Mouse (Mus musculus) neural tube, embryonic 13.5 days (tissue): ENCODE measurements around the gene Ptbp1. TPM values are rescaled to one million over a fixed set of nuclear protein-coding genes. Genes with fewer than 3 reads are reported as not detected.
"Not testable (repeated sequence)": the region's sequence is repeated elsewhere in the genome, so short reads cannot be mapped to it uniquely, and the experiment has no call there.

Experiments used
- ATAC-seq: fragments of 200-750 bp; cut with Nextera tagmentation; 2 replicates; pipeline ENCODE4 v1.8.0; 2017; ENCODE audit warnings: low read depth, mild to moderate bottlenecking, moderate TSS enrichment, moderate library complexity
- H3K27ac ChIP-seq: fragments of 300-500 bp; sonication (generic); replicated peaks from 2 replicates; pipeline ENCODE4 v1.5.1; 2015; ENCODE audit warnings: moderate library complexity, mild to moderate bottlenecking, inconsistent platforms
- H3K27me3 ChIP-seq: fragments of 300-500 bp; sonication (generic); 2 replicates; pipeline ENCODE4 v1.6.1; 2015; ENCODE audit warnings: mild to moderate bottlenecking, inconsistent platforms
- H3K36me3 ChIP-seq: fragments of 300-500 bp; sonication (generic); 2 replicates; pipeline ENCODE4 v1.6.1; 2015; ENCODE audit warnings: mild to moderate bottlenecking, inconsistent platforms
- H3K4me1 ChIP-seq: fragments of 300-500 bp; sonication (generic); replicated peaks from 2 replicates; pipeline ENCODE4 v1.6.1; 2015; ENCODE audit warnings: inconsistent platforms
- H3K4me2 ChIP-seq: fragments of 300-500 bp; sonication (generic); 2 replicates; pipeline ENCODE4 v1.6.1; 2015; ENCODE audit warnings: inconsistent platforms, mild to moderate bottlenecking, moderate library complexity
- H3K4me3 ChIP-seq: fragments of 300-500 bp; sonication (generic); 2 replicates; pipeline ENCODE4 v1.5.1; 2015; ENCODE audit warnings: mild to moderate bottlenecking, inconsistent platforms
- H3K9ac ChIP-seq: fragments of 300-500 bp; sonication (generic); 2 replicates; pipeline ENCODE4 v1.6.1; 2015; ENCODE audit warnings: moderate library complexity, mild to moderate bottlenecking, inconsistent platforms
- H3K9me3 ChIP-seq: fragments of 300-500 bp; sonication (generic); 2 replicates; pipeline ENCODE4 v1.6.1; 2016; ENCODE audit warnings: inconsistent platforms
- WGBS: fragments of 180-500 bp; shearing (Covaris S2); methylation state at CpG from one replicate; pipeline ENCODE4 v1.1.7; 2015; 5-methylcytosine and 5-hydroxymethylcytosine counted together
- polyA plus RNA-seq: library from polyadenylated mRNA; unstranded; fragments of >200 nt; fragmentation: Nextera tagmentation; extraction: Ambion mirVana; gene quantifications from 2 replicates; pipeline ENCODE4 v1.2.1, GENCODE M21; 2015

The Ptbp1 gene
- polyA plus RNA-seq, 1 experiment from 2014 or later = 87.9 TPM

- 43% methylated on average over 22 of the region's 22 CpGs for WGBS
Observed at GRCm38 (mm10) chr10:79892451-79893118, 38.4 kb downstream of the Ptbp1 start.

GRCm38 (mm10) chr10:79896306-79896705, 42.1 kb downstream of the Ptbp1 start:
- Histone ChIP-seq H3K9me3 (no peaks in the 10 kb centered on the region), H3K27me3 (peaks cover 9% of the 10 kb centered on the region), H3K36me3 (peaks cover 58% of the 10 kb centered on the region), H3K4me1 (peaks cover 12% of the 10 kb centered on the region), H3K4me3 (no peak overlapping the region), H3K27ac (no peak overlapping the region), H3K4me2 (no peak overlapping the region), H3K9ac (no peak overlapping the region)
- no peak for ATAC-seq
- WGBS = 90% methylated on average over 15 of the region's 16 CpGs

More at GRCm38 (mm10) chr10:79892451-79893118, 38.4 kb downstream of the Ptbp1 start:
- not testable (repeated sequence) for H3K4me2 ChIP-seq, H3K27me3 ChIP-seq, H3K9me3 ChIP-seq, H3K9ac ChIP-seq, H3K27ac ChIP-seq, H3K4me3 ChIP-seq, H3K4me1 ChIP-seq
- ATAC-seq = peak; percentile 54
- peaks cover 34% of the 10 kb centered on the region for H3K36me3 ChIP-seq

GRCm38 (mm10) chr10:79896814-79897213, 42.6 kb downstream of the Ptbp1 start:
- WGBS = 87% methylated on average over 13 of the region's 13 CpGs
- H3K4me1 ChIP-seq = peaks cover 15% of the 10 kb centered on the region
- H3K27me3 ChIP-seq = peaks cover 9% of the 10 kb centered on the region
- H3K9ac ChIP-seq = no peak overlapping the region
- no peaks in the 10 kb centered on the region for H3K9me3 ChIP-seq
- H3K36me3 ChIP-seq = peaks cover 58% of the 10 kb centered on the region
- no peak overlapping the region for H3K4me2 ChIP-seq
- H3K27ac ChIP-seq = no peak overlapping the region
- H3K4me3 ChIP-seq = no peak overlapping the region
- ATAC-seq = no peak

- H3K27me3 ChIP-seq = peaks cover 9% of the 10 kb centered on the region
- no peak overlapping the region for H3K9ac ChIP-seq
- peaks cover 62% of the 10 kb centered on the region for H3K36me3 ChIP-seq
- no peaks in the 10 kb centered on the region for H3K9me3 ChIP-seq
- no peak overlapping the region for H3K27ac ChIP-seq
- no peak overlapping the region for H3K4me3 ChIP-seq
- WGBS = 51% methylated on average over 20 of the region's 20 CpGs
- ATAC-seq = no peak
- no peak overlapping the region for H3K4me2 ChIP-seq
- peaks cover 15% of the 10 kb centered on the region for H3K4me1 ChIP-seq
Observed at GRCm38 (mm10) chr10:79897316-79898245, 43.4 kb downstream of the Ptbp1 start.

GRCm38 (mm10) chr10:79900951-79901410, 46.8 kb downstream of the Ptbp1 start:
- Histone ChIP-seq H3K9me3 (no peaks in the 10 kb centered on the region), H3K4me2 (no peak overlapping the region), H3K27ac (peak overlapping the region; percentile 56), H3K27me3 (peaks cover 9% of the 10 kb centered on the region), H3K4me3 (no peak overlapping the region), H3K4me1 (peaks cover 15% of the 10 kb centered on the region), H3K36me3 (peaks cover 77% of the 10 kb centered on the region), H3K9ac (peak overlapping the region; percentile 54)
- ATAC-seq = peak; percentile 63; the same call in 1 of the 2 replicates
- 0% methylated on average over 2 of the region's 2 CpGs for WGBS

- Histone ChIP-seq H3K27me3 (no peaks in the 10 kb centered on the region), H3K27ac (no peak overlapping the region), H3K36me3 (peaks cover 65% of the 10 kb centered on the region), H3K4me1 (peaks cover 20% of the 10 kb centered on the region), H3K9me3 (no peaks in the 10 kb centered on the region), H3K9ac (no peak overlapping the region), H3K4me2 (no peak overlapping the region), H3K4me3 (no peak overlapping the region)
- 90% methylated on average over 9 of the region's 9 CpGs for WGBS
- no peak for ATAC-seq
Observed at GRCm38 (mm10) chr10:79906712-79907111, 52.5 kb downstream of the Ptbp1 start.

- H3K27ac ChIP-seq = no peak overlapping the region
- no peaks in the 10 kb centered on the region for H3K9me3 ChIP-seq
- H3K4me3 ChIP-seq = no peak overlapping the region
- no peak overlapping the region for H3K9ac ChIP-seq
- no peak for ATAC-seq
- H3K36me3 ChIP-seq = peaks cover 69% of the 10 kb centered on the region
- peaks cover 20% of the 10 kb centered on the region for H3K4me1 ChIP-seq
- WGBS = 93% methylated on average over 10 of the region's 10 CpGs
- no peaks in the 10 kb centered on the region for H3K27me3 ChIP-seq
- H3K4me2 ChIP-seq = no peak overlapping the region
Observed at GRCm38 (mm10) chr10:79907415-79907814, 53.2 kb downstream of the Ptbp1 start.

GRCm38 (mm10) chr10:79908167-79909091, 54.2 kb downstream of the Ptbp1 start, which contains the start of gene Med16:
Med16 (minus strand) TSS chr10:79908923.
- Histone ChIP-seq H3K36me3 (peaks cover 62% of the 10 kb centered on the region), H3K4me3 (peak within 1 kb of the TSS; percentile 66), H3K27ac (peak within 1 kb of the TSS; percentile 98), H3K9me3 (no peaks in the 10 kb centered on the region), H3K27me3 (no peaks in the 10 kb centered on the region), H3K4me2 (peak within 1 kb of the TSS; percentile 52), H3K9ac (peak within 1 kb of the TSS; percentile 90), H3K4me1 (peaks cover 20% of the 10 kb centered on the region)
- WGBS = 2% methylated on average over 50 of the region's 52 CpGs
- peak; percentile 93 for ATAC-seq

- H3K36me3 ChIP-seq = peaks cover 55% of the 10 kb centered on the region
- peak; percentile 71 for ATAC-seq
- peaks cover 26% of the 10 kb centered on the region for H3K4me1 ChIP-seq
- peak overlapping the region; percentile 66 for H3K4me3 ChIP-seq
- H3K9ac ChIP-seq = peak overlapping the region; percentile 90
- H3K27ac ChIP-seq = peak overlapping the region; percentile 98
- H3K9me3 ChIP-seq = no peaks in the 10 kb centered on the region
- H3K27me3 ChIP-seq = no peaks in the 10 kb centered on the region
- 25% methylated on average over 14 of the region's 14 CpGs for WGBS
- H3K4me2 ChIP-seq = peak overlapping the region; percentile 52
Observed at GRCm38 (mm10) chr10:79909092-79909922, 55.1 kb downstream of the Ptbp1 start.

- Histone ChIP-seq H3K4me2 (peak within 1 kb of the TSS; percentile 52; the same call in 1 of the 2 replicates), H3K9ac (peak within 1 kb of the TSS; percentile 61; the same call in 1 of the 2 replicates)
Observed at GRCm38 (mm10) chr10:79910556-79910955, 56.3 kb downstream of the Ptbp1 start, which contains the start of gene Gm26602. Gm26602 (plus strand) TSS chr10:79910856.

More at GRCm38 (mm10) chr10:79910556-79910955, 56.3 kb downstream of the Ptbp1 start, which contains the start of gene Gm26602:
- ATAC-seq = no peak
- no peaks in the 10 kb centered on the region for H3K9me3 ChIP-seq
- 96% methylated on average over 4 of the region's 4 CpGs for WGBS
- no peak within 1 kb of the TSS for H3K4me3 ChIP-seq
- H3K36me3 ChIP-seq = peaks cover 42% of the 10 kb centered on the region
- H3K4me1 ChIP-seq = peaks cover 39% of the 10 kb centered on the region
- peak within 1 kb of the TSS; percentile 98 for H3K27ac ChIP-seq
- H3K27me3 ChIP-seq = no peaks in the 10 kb centered on the region
